Mouse (Mus musculus): Measurements from ENCODE around the gene Mapkbp1.

Mapkbp1 gene

DNA sequence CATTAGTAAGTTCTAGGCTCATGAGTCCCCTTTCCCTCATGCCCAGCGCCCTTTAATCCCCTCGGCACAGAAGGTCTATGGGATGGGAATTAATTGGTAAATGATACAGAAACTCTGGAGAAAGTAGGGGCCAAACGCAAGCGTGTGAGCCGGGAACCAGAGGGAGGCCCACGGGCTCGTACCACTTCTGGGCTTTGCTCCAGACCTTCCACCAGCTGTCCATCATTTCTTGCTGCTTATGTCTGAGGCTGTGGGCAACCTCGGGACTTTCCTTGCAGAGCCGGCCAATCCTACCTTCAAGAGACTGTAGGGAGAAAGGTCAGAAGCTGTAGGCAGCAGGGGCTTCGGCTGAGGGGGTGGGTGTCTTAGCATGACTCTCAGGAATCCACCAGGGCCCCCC is 83.4 kb downstream of the Mapkbp1 start:
- no peak for DNase-seq

DNA sequence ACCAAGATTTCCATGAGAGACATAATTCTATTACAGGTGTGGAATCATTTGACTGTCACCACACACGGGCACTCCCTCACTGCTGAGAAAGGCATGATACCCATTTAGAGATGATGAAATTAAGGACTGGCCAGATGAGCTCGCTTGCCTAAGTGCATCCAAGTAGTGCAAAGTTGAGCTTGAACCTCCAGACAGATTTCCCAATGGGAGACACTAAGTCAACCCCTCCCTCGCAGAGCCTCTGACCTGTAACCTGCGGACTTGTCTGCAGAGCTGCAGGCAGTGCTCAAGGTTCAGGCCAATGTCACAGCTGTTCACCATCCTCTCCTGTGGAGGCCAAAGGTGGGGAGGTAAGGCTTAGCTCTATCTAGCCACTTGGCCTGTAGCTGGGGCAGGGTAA is 86.3 kb downstream of the Mapkbp1 start:
- no peak for DNase-seq

DNA sequence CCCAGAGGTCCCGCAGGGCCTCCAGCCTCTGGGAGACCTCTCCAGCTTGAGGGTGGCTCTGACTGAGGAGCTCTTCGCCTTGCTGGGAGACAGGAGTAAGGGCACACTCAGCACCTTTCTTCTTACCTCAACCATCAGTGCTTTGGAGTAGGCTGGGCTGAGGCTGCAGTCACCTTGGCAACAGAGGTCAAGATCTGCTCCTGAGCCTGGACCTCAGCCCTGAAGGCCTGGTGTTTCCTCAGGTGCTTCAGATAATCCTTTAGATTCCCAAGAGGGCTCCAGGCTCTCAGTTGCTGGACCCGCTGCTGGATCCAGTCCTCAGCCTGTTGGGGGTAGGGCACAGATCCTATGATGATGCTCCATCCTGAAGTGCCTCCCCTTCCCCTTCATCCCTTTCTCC is 87.0 kb downstream of the Mapkbp1 start:
- DNase-seq, result no peak

DNA sequence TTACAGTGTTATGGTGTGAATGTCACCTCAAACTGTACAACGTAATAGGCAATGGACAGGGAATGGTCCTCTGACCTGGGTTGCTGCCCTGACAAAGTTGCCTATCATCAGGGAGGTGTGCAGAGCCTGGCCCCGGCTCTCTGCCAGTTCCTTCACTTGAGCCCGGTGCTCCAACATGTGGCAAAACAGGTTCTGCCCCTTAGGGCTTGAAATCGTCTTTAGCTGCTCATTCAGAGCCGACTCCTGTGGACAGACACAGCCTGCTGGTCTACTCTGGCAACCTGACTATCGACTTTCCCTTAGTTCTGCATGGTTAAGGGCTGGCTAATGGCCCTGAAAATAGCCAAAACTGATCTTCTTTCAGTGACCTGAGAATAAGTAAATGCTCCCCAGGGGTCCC is 87.7 kb downstream of the Mapkbp1 start:
- DNase-seq, result no peak

DNA sequence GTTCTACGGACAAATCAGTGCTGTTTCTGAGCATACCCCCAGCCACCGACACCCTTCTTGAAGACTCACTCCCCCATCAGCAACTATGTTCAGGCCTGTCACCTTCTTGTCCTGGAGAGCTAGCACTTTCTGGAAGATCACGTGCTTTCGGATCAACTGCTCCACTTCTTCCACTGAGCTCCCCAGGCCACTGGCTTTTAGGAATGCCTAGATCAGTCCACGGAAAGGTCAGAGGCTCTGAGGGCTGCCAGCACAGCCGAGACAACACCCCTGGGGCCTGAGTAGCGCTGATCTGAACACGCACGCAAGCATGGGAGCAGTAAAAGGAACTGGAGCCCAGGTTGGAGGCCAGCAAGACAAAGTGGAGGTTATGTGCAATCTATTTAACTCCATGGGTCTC is 88.2 kb downstream of the Mapkbp1 start:
- no peak for DNase-seq

DNA sequence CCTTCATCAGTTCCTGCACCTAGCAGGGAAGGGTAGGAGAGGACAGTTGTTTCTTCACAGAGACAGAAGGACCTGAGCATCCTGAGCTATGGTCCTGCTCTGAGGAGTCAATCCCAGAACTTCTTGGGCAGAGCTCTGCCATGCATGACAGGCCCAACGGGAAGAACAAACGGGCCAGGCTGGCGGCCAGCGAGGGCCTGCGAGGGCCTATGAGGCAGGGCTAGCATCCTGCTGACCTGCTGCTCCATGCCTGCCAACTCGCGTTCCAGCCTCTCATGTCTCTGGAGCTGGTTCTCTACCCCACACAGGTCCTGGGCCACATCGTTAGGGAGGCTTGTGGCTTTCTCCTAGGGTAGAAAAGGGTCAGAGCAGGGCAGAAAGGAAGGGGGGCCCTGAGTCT is 89.7 kb downstream of the Mapkbp1 start:
- DNase-seq, result no peak

DNA sequence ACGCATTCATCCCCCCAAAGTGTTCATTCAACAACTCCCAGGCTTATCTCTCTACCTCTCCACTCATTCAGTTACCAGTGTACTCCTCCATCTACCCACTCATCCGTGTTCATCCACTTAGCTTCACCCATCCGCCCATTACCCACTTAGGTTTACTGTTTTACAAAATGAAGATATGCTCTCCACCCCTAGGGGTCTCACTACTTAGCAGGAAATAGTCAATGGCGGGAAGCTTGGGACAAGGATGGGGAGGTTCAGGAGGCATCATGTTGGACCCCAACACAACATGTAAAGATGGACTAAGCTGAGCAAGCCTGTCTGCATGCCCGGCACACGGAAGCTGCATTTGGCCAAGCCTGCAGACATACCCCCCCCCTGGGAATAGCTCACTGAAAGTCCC is 92.1 kb downstream of the Mapkbp1 start:
- no peak for DNase-seq

DNA sequence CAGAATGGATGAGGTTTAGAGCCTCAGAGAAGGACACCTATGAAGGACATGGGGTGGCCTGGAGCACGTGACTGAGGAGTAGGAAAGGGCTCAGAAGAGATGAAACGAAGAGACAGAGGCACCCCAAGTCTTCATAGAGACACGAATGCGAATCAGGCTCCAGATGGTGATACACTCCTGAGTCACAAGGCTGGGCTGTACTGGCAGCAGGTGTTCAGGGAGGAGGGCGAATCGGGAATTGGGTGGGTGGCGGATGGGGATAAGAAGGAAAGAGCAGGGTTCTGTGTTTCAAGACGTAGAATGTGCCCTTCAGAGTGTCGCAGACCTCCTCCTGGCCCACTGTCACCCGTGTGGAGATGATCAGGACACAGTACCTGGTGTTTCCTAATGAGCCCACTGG is 92.7 kb downstream of the Mapkbp1 start:
- DNase-seq, result no peak

DNA sequence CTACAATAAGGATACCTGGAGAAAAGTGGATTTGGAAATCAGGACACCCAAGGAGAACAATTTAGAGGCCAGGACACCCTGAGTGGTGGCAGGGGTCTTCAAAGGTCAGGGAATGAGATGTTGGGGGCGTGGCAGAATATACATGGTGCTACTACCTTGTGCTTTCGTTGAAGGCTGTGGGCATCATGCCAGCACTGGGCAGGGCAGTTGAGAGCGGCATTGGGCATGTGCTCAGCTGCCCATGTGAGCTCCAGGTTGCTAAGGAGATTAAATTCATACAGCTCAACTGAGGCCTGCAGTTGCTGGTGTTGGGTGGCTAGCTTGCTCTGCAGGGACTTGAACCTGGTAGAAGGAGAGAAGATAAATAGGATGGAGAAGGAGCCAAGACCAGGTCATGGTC is 93.7 kb downstream of the Mapkbp1 start:
- DNase-seq, result no peak

DNA sequence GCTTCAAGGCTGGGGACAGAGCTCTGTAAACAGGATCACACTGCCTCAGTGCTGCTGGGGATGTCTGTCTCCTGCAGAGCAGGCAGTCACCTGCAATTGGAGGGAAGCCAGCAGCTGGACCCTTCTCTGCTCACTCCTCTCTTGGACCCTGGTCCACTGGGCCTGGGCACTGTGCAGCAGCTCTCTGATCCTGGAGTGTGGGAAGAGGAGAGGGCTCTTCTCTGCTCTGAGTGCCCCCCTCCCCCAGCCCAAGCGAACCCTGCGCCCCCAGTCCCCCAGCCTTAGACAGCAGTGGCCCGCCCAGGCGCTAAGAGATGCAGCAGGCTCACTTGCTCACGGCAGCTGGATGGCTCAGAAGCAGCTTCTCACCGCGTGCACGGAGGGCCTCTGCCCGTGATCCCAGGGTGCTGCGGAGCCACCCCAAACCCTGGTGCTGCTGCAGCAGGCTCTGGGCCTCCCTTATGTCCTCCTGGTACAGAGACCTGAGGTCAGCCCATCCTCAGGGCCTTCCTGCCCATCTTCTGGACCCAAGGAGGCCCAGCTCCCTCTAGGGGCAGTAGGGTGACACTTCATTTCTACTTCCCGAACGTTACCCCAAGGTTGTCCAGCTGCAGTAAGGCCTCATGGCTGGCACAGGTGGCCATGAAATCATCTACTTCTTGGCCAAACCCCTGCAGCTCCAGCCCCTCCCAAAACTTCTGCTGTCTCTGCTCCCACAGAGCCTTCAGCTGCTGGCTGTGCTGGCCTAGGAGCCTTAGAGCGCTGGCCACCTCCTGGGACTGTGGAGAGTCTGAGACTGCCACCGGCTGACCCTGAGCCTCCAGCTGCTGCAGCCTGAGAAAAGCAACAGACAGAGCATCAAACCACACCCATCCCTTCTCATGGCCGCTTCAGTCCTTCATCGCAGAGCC is 96.3 kb downstream of the Mapkbp1 start:
- DNase-seq, result no peak

DNA sequence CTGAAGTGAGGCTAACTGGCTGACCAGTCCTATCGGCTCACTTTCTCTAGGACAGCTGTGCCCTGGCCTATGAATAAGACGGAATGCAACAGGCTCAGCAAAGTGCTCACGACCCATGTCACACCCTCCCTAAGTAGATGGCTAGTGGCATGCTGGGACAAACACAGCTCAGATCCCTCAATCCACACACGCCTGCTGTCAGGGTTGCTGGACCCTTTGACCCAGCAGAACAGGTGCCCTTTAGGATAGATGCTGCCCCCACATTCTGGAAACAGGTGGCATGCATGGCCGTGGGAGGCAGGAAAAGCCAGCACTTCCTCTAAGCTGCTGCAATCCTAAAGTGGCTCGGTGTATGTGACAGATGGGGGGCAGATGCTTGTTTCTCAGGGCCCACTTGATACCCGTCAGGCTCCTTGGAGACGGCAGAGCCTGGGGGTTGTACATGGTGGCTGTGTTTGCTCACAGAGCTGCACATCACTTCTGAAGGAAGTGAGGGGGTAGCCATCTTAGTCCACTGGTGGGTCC is 97.0 kb downstream of the Mapkbp1 start:
- DNase-seq, result no peak

DNA sequence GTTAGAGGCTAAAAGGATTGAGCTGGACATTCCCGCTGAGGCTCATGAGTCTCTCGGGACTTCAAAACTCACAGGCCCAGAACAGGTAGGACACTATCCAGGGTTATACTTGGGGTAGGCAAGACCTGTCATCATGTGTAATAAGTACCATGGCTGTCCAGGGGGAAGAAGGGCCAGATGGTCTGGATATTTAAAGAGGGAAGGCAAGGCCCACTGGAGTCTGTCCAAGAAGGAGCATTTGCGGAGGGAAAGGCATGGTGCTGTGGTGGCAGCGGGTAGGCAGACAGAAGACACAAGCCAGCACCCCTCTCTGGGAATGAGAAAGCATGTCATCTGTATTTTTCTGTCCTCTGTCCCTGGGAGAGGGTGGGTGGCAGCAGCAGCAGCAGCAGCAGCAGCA is 101.6 kb downstream of the Mapkbp1 start:
- no peak for DNase-seq

DNA sequence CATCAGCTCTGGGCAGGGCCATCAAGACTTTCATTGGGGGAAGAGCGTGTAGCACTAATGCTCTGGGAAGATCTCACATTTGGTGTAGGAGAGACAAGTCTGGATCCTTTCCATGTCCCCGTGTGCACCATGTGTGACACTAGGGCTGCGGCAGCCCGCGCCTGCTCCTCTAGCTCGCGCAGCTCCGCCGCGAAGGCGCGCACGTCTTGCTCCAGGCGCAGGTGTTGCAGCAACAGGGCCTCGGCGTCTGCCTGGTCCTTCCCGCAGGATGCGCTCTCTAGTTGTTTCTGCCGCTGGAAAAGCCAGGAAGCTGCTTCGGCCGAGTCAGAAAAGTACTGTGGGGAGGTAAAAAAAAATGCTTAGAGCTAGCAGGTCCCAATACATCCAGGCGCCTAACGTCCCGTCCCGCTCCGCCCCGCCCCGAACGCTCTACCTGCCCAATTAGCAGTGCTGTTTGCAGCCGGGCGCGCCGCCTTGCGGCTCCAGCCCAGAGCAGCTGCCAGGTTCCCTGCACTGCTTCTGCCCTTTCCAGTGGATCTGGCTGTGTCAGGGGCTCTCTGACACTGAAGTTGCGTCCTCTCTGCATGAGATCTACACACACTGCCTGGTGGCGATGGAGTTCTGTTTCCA is 103.7 kb downstream of the Mapkbp1 start:
- DNase-seq, result peak; percentile 11 to 22
